Mouse (Mus musculus) neural tube, embryonic 10.5 days (tissue): Measurements from ENCODE around the gene Cfap44.

Experiments
- DNase-seq: peaks from one replicate; pipeline ENCODE4 v3.0.0-alpha.2; 2017; ENCODE audit warnings: low spot score; ENCODE audit errors: extremely low spot score

The Cfap44 gene

DNA sequence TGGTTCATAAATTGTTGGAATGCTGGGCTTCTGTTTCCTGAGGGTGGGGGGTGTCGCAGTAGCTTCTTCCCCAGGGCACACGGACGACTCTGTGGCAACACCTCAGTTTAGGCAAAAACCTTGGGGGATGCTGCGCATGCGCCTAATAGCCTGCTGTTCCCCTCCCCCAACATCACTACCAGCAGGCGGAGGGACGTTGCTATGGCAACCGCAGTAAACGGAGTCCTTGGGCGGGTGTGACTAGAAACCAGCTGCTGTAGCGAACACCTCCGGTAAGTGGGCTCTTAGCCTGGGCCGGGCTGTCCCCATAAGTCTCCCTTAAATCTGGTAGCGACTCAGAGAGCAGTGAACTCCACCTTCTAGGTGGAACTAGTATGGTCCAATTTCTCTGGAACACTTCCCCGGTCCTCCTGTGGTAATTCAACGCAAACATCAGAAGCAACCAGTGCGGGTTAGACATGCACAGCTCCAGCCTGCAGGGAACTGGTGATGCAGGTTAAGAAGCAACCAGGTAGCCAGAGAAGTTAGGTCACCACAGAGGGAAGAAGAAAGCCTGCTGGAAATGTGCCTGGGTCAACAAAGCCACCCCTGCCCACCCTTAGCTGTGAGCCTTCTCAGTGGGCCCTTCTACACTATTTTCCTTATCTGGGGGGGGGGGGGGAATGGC is at the start of gene Cfap44:
Cfap44 (plus strand) TSS at position 220 of the 667 bp plus-strand sequence.
- DNase-seq, result peak; percentile 89

- DNase-seq, result peak; percentile 96
These were observed 47.3 kb upstream of the Cfap44 start, which contains the start of gene Spice1 for GRCm38 (mm10) chr16:44347071-44347901. Gene Spice1, plus strand, starts transcription at chr16:44347121.

- DNase-seq, result no peak
These were observed 44.7 kb upstream of the Cfap44 start for GRCm38 (mm10) chr16:44349801-44350397.

- DNase-seq, result no peak
These were observed 38.3 kb upstream of the Cfap44 start for GRCm38 (mm10) chr16:44356291-44356690.

- no peak for DNase-seq
These were observed 36.9 kb upstream of the Cfap44 start for GRCm38 (mm10) chr16:44357571-44358268.

DNA sequence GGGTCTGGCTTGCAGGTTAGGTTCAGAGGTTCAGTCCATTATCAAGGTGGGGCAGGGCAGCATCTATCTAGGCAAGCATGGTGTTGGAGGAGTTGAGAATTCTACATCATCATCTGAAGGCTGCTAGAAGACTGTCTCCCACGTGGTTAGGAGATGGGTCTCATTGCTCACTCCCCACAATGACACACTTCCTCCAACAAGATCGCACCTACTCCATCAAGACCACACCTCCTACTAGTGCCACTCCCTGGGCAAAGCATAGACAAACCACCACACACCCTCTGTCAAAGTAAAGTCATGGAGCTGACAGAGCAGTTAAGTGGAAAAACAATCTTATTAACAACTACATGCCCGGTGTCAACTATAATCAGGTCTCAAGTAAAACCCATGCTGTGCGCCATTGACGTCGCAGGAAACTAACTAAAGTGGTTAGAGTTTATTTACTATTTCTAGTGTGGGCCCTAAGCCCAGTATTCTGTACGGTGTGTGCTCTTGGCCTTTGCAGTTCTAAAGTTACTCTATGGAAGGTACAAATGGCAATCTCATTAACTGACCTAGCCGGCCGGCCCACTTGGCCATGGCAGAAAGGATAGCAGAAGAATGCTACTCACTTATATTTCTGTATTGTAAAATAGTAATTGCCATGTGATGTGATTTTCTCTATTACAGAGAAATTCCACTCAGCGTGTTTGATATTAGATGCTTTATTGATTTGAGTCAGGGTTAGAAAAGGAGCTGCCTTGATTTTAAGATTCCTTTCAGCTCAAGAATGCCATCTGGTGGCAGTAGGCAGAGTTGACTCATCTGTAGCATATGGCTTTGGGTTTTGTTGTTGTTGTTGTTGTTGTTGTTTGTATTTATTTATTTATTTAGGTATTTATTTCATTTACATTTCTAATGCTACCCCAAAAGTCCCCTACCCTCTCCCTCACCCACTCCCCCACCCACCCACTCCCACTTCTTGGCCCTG is 32.4 kb upstream of the Cfap44 start:
- DNase-seq, result no peak

- DNase-seq, result no peak
These were observed 29.1 kb upstream of the Cfap44 start for GRCm38 (mm10) chr16:44365522-44365921.

DNA sequence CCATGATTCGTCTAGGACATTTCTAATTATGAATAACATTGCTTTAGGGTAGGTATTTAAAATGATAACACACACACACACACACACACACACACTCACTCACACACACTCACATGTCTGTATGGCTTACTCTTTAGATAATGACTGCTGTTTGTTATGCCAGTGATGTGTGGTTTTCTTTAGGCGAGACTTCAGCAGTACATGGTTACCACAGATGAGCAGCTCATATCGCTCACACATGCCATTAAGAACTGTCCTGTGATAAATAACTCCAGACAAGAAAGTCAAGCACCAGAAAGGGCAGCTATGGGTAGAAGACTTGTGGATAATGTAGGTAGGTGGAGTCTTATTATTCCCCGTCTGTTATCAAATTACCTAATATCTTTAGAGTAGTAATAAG is 19.1 kb upstream of the Cfap44 start:
- DNase-seq, result no peak

DNA sequence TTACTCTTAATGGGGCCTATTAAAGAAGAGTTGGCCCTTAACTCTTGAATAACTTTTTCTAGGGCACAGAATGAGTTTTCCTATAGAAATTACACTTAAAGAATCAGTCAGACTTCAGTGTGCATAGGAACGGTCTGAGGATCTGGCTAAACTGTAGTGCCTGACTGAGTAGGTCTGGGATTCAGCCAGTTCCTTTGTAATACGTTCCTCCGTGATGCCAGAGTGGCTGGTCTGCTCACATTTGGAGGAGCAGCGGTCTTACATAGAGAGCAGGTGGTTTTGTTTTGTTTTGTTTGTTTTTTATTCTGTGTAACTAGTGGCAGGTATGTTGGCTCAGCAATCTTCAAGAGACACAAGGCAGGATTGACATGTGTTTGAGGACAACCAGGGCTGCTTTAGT is 14.6 kb upstream of the Cfap44 start:
- DNase-seq, result no peak

DNA sequence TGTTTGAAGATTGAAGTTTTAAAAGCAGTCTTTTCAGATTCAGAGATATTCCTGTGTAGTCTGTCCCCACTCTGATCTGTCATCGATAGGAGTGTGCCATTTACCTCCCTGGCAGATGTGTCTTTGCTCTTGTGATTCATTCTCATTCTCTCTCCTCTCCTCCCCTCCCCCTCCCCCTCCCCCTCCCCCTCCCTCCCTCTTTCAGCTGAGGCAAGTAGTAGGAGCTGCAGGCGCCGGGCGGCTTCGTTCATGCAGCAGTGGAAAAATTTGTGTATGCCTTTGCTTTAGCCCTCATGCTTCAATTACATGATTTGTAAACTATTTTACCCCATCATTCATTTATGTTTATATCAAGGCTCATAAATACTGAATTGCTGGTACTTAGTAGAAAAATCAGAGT is 13.0 kb upstream of the Cfap44 start:
- DNase-seq, result peak; percentile 22

DNA sequence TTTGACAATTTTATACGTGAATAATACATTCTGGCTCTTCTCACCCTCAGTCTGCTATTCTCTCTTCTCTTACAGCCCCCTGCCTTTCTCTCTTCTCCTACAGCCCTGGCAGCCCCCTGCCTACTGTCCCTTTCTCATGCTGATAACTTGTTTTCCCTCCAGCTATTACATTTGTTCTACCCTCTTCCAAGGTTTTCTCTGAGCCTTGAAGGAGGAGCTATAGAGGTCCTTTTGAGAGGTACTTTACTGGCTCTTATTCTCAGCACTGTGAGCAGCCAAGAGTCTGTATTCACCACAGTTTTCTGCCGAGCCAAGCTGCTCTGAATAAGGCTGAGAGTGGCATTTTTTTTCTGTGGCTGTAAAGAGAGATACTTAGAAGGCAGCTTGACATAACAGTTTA is 11.0 kb upstream of the Cfap44 start:
- DNase-seq, result no peak

DNA sequence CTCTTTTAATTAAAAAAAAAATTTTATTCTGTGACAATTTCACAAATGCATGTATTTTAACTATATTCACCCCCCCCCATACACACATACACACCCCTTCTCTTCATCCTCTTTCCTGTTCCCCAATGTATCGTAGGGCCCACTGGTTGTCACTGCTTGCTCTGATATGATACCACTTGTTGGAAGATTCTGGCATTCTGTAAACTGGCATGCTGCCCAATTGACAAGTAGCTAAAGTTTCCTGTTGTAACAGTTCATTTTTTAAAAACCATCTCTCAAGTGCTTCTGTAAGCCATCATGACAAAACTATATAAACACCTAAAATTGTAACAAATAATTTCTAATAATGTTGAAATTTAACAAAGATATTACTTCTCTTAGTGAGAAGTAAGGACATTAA is 10.3 kb upstream of the Cfap44 start:
- DNase-seq, result no peak

- DNase-seq, result peak; percentile 48
These were observed 2.6 kb upstream of the Cfap44 start for GRCm38 (mm10) chr16:44391877-44392548.

DNA sequence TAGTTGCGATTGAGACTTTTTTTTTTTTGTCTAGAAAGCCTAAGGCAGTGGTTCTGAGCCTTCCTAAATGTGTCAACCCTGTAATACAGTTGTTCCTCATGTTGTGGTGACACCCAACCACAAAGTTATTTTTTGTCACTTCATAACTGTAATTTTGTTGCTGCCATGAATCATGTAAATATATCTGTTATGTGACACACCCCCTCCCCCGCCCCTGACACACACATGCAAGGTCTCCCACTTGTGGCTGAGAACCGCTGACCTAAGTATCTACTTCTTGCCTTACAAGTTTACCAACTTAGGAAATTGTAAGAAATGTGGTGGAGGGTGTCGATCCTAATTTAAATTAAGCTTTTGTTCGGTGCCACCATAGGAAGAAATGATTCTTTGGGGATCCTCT is 10.3 kb downstream of the Cfap44 start:
- no peak for DNase-seq

GRCm38 (mm10) chr16:44407211-44407610 is 12.6 kb downstream of the Cfap44 start:
- DNase-seq, result no peak

DNA sequence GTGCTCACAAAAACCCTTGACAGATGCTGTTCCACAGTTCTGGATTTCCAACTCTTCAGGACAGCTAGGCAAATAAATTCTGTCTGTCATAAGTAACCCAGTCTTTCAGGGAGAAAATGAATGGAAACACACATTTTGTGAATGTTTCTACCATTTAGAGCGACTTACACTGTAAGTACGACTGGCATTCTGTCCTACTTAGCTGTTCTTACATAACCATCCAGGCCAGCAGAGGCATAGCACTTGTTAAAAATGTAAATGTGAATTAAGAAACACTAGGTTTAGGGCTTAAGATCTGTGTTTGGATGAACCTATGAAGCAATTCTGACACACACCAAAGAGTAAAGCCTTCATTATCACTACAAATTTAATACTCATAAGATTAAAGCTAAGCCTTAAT is 13.7 kb downstream of the Cfap44 start:
- DNase-seq, result no peak

- DNase-seq, result no peak
These were observed 15.6 kb downstream of the Cfap44 start for GRCm38 (mm10) chr16:44410176-44410575.

- no peak for DNase-seq
These were observed 23.0 kb downstream of the Cfap44 start for GRCm38 (mm10) chr16:44417596-44417995.

GRCm38 (mm10) chr16:44421735-44422134 is 27.1 kb downstream of the Cfap44 start:
- no peak for DNase-seq

DNA sequence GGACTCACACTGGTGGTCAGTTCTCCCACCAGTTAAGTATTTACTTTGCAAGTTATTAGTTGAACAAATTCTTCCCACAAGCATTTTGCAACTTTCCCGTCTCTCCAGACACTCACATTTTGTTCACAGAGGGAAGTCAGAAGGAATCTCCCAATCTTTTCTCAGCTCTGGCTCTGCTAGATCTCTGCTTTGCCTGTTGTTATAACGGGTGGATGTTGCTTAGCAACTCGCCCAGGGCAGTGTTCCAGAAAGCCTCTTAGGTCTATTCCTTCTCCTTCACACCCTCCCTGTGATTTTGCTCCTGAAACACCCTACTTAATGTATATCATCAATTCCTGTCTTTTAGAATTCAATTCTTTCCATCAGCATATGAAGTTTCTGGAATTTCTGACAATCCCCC is 28.9 kb downstream of the Cfap44 start:
- no peak for DNase-seq
